Mouse (Mus musculus) C2C12 (cell line): ENCODE measurements around the gene Bspry.

Experiments used
- CTCF ChIP-seq: IDR thresholded peaks from one replicate; pipeline ENCODE4 v1.5.1; 2011; ENCODE audit not compliant: control insufficient read depth, insufficient read depth, insufficient read length
- FOSL1 ChIP-seq: IDR thresholded peaks from one replicate; pipeline ENCODE4 v1.8.0; 2011; ENCODE audit warnings: mild to moderate bottlenecking, low read length; ENCODE audit not compliant: poor library complexity, insufficient read depth, severe bottlenecking
- MAX ChIP-seq: IDR thresholded peaks from one replicate; pipeline ENCODE4 v1.6.1; 2011; ENCODE audit warnings: mild to moderate bottlenecking, control low read depth
- MYOD1 ChIP-seq: IDR thresholded peaks from one replicate; pipeline ENCODE4 v1.6.1; 2011; ENCODE audit warnings: low read depth; ENCODE audit not compliant: control insufficient read depth, insufficient read length
- USF1 ChIP-seq: IDR thresholded peaks from one replicate; pipeline ENCODE4 v1.6.1; 2011; ENCODE audit warnings: low read depth, mild to moderate bottlenecking, control low read depth, moderate library complexity

GRCm38 (mm10) chr4:62479937-62480708 is at the start of gene Bspry:
- TF ChIP-seq CTCF (no peak), FOSL1 (no peak), MYOD1 (no peak), MAX (no peak), USF1 (no peak)
